Mouse (Mus musculus): ENCODE data around the gene Fam32a. TPM values are rescaled to one million over a fixed set of nuclear protein-coding genes. Genes with fewer than 3 reads are reported as not detected.
A peak's percentile ranks its signal among the peaks of the same experiment; 100 is the strongest.

The Fam32a gene
- total and polyA plus RNA-seq, 3 experiments = 33.1 to 43.0 (median 34.6) TPM

DNA sequence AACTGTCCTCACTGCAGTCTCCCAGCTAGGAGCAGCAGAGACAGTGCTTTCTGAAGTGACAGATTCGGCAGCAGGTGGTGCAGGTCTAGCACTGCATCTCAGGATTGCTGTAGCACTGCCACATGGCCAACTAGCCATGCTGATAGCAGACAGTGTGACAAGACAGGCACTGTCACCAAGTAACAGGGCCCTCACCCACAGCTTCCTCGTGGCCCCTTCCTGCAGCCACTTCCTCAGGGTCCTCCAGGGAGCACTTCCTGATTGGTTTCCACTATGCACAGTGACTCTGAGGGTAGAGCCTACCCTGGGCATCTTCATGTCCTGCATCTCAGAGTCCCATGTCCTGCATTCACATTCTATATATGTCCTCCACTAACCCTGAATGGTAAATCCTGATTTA, 25.1 kb downstream of the Fam32a start:
- Histone ChIP-seq H3K9ac (ENCODE audit: insufficient read depth, low read depth) (no peak overlapping the region), H3K4me1 (ENCODE audit: control insufficient read depth in 1 of 2, insufficient read depth in 2 of 2) (peaks cover 4 to 41% of the 10 kb centered on the region in 2 experiments), H3K79me2 (replicated peaks; ENCODE audit: control insufficient read depth, extremely low read depth, insufficient read depth, poor library complexity, severe bottlenecking) (peaks cover 9% of the 10 kb centered on the region; the same call in 1 of the 2 replicates), H3K27me3 (replicated peaks) (no peaks in the 10 kb centered on the region), H3K36me3 (replicated peaks in 1 of 2; ENCODE audit: control insufficient read depth in 1 of 2, insufficient read depth in 1 of 2, low read length in 1 of 2) (peaks cover 12 to 69% of the 10 kb centered on the region in 2 experiments), H3K4me3 (replicated peaks in 1 of 3; ENCODE audit: low read depth in 2 of 3, low read length in 2 of 3, poor library complexity in 1 of 3) (no peak overlapping the region), H3K4me2 (ENCODE audit: insufficient read depth, low read depth, poor library complexity, severe bottlenecking) (no peak overlapping the region), H3K9me3 (replicated peaks; ENCODE audit: low read length) (no peaks in the 10 kb centered on the region), H3K27ac (ENCODE audit: insufficient read depth, low read depth) (no peak overlapping the region)
- TF ChIP-seq POLR2A (IDR thresholded peaks at IDR 0.05; ENCODE audit: low read depth, low read length) = no peak
- no peak for TF ChIP-seq ZC3H11A (IDR thresholded peaks at IDR 0.05; ENCODE audit: low read depth, low read length)
- TF ChIP-seq KAT2A (IDR thresholded peaks at IDR 0.05; ENCODE audit: insufficient replicate concordance, low read length) = no peak
- TF ChIP-seq MAX (IDR thresholded peaks at IDR 0.05; ENCODE audit: low read length) = no peak
- no peak for TF ChIP-seq PAX5 (IDR thresholded peaks at IDR 0.05; ENCODE audit: low read length)
- no peak for TF ChIP-seq MAFK (IDR thresholded peaks at IDR 0.05; ENCODE audit: insufficient replicate concordance, low read length)
- no peak for TF ChIP-seq IRF4 (IDR thresholded peaks at IDR 0.05; ENCODE audit: low read depth, low read length)
- no peak for TF ChIP-seq RCOR1 (conservative IDR thresholded peaks at IDR 0.05; ENCODE audit: low read depth, low read length)
- no peak for TF ChIP-seq BHLHE40 (IDR thresholded peaks at IDR 0.05; ENCODE audit: low read depth, low read length)
- no peak for TF ChIP-seq MEF2A (IDR thresholded peaks at IDR 0.05; ENCODE audit: borderline replicate concordance, low read depth, low read length)
- TF ChIP-seq TCF12 (IDR thresholded peaks at IDR 0.05; ENCODE audit: low read depth, low read length) = no peak
- TF ChIP-seq ELF1 (IDR thresholded peaks at IDR 0.05; ENCODE audit: low read depth, low read length) = no peak
- no peak for TF ChIP-seq E2F4 (IDR thresholded peaks at IDR 0.05; ENCODE audit: insufficient replicate concordance, low read depth, low read length)
- TF ChIP-seq POLR2AphosphoS2 (IDR thresholded peaks at IDR 0.05; ENCODE audit: low read depth, low read length) = no peak
- in situ Hi-C loops (cut with MboI; ENCODE audit: low pct_ligation_motif_present, low pct_unique_long_range_greater_than_20kb, low sequenced_read_pairs) (no loop called here), dilution Hi-C loops (cut with MboI; ENCODE audit: extremely low pct_ligation_motif_present, extremely low pct_unique_long_range_greater_than_20kb, low sequenced_read_pairs) (no loop called here)
- no peak for DNase-seq (ENCODE audit: extremely low read depth)

- Histone ChIP-seq H3K4me1 (ENCODE audit: control insufficient read depth in 1 of 2, insufficient read depth in 2 of 2) (peaks cover 6 to 37% of the 10 kb centered on the region in 2 experiments; a peak in 3 of 4 replicates), H3K4me2 (ENCODE audit: insufficient read depth, low read depth, poor library complexity, severe bottlenecking) (no peak overlapping the region), H3K27me3 (replicated peaks) (no peaks in the 10 kb centered on the region), H3K9me3 (replicated peaks; ENCODE audit: low read length) (no peaks in the 10 kb centered on the region), H3K36me3 (replicated peaks in 1 of 2; ENCODE audit: control insufficient read depth in 1 of 2, insufficient read depth in 1 of 2, low read length in 1 of 2) (peaks cover 36 to 55% of the 10 kb centered on the region in 2 experiments), H3K27ac (ENCODE audit: insufficient read depth, low read depth) (no peak overlapping the region), H3K79me2 (replicated peaks; ENCODE audit: control insufficient read depth, extremely low read depth, insufficient read depth, poor library complexity, severe bottlenecking) (no peaks in the 10 kb centered on the region), H3K9ac (ENCODE audit: insufficient read depth, low read depth) (no peak overlapping the region), H3K4me3 (replicated peaks in 1 of 3; ENCODE audit: low read depth in 2 of 3, low read length in 2 of 3, poor library complexity in 1 of 3) (no peak overlapping the region)
- in situ Hi-C loops (cut with MboI; ENCODE audit: low pct_ligation_motif_present, low pct_unique_long_range_greater_than_20kb, low sequenced_read_pairs) = no loop called here
- dilution Hi-C loops (cut with MboI; ENCODE audit: extremely low pct_ligation_motif_present, extremely low pct_unique_long_range_greater_than_20kb, low sequenced_read_pairs) = no loop called here
- no peak for DNase-seq (ENCODE audit: extremely low read depth)
- peak; percentile 47 for TF ChIP-seq RAD21 (IDR thresholded peaks at IDR 0.05; ENCODE audit: low read depth, low read length)
- TF ChIP-seq CHD1 (IDR thresholded peaks at IDR 0.05; ENCODE audit: low read depth, low read length) = no peak
- TF ChIP-seq MAX (IDR thresholded peaks at IDR 0.05; ENCODE audit: low read length) = no peak
- no peak for TF ChIP-seq USF2 (conservative IDR thresholded peaks at IDR 0.05; ENCODE audit: low read depth, low read length)
- TF ChIP-seq NELFE (IDR thresholded peaks at IDR 0.05; ENCODE audit: low read depth, low read length) = no peak
- TF ChIP-seq UBTF (IDR thresholded peaks at IDR 0.05; ENCODE audit: low read depth, low read length) = no peak
- no peak for TF ChIP-seq POLR2AphosphoS2 (IDR thresholded peaks at IDR 0.05; ENCODE audit: low read depth, low read length)
- no peak for TF ChIP-seq MEF2A (IDR thresholded peaks at IDR 0.05; ENCODE audit: borderline replicate concordance, low read depth, low read length)
- TF ChIP-seq E2F4 (IDR thresholded peaks at IDR 0.05; ENCODE audit: insufficient replicate concordance, low read depth, low read length) = no peak
- TF ChIP-seq EP300 (IDR thresholded peaks at IDR 0.05; ENCODE audit: low read length) = no peak
- TF ChIP-seq ZMIZ1 (IDR thresholded peaks at IDR 0.05; ENCODE audit: low read depth, low read length) = no peak
- TF ChIP-seq CTCF (conservative IDR thresholded peaks at IDR 0.05 in 1 of 2, IDR thresholded peaks at IDR 0.05 in 1 of 2; ENCODE audit: low read depth in 2 of 2, low read length in 2 of 2) = peak in 1 of 2 experiments; percentile 61; a peak in 2 of 4 replicates
- no peak for TF ChIP-seq PAX5 (IDR thresholded peaks at IDR 0.05; ENCODE audit: low read length)
- TF ChIP-seq MYC (IDR thresholded peaks at IDR 0.05; ENCODE audit: low read depth, low read length) = no peak
- TF ChIP-seq SMC3 (IDR thresholded peaks at IDR 0.05; ENCODE audit: low read depth, low read length) = peak; percentile 68
These were observed 37.8 kb downstream of the Fam32a start for GRCm38 (mm10) chr8:72257171-72257901.

All from CH12.LX (cell line).